Mouse (Mus musculus): Measurements from ENCODE around the gene Alk. TPM values are rescaled to one million over a fixed set of nuclear protein-coding genes. Genes with fewer than 3 reads are reported as not detected.

Alk gene
- polyA plus RNA-seq, 1 experiment from 2014 or later: 0.11 TPM

GRCm38 (mm10) chr17:72120278-72120677 is 484.1 kb downstream of the Alk start:
- no peak overlapping the region for H3K4me2 ChIP-seq (ENCODE audit: low read length)
- ATAC-seq (replicated peaks; ENCODE audit: low FRiP score, low read depth) (no peak), DNase-seq (ENCODE audit: low spot score) (no peak)
- H3K9ac ChIP-seq (ENCODE audit: low read depth, low read length): no peak overlapping the region
- no peaks in the 10 kb centered on the region for H3K36me3 ChIP-seq (ENCODE audit: insufficient read depth, low read length)
- H3K4me1 ChIP-seq (replicated peaks; ENCODE audit: insufficient read depth, low read length): no peaks in the 10 kb centered on the region
- no peak overlapping the region for H3K4me3 ChIP-seq (replicated peaks; ENCODE audit: low read depth, low read length)
- H3K27me3 ChIP-seq (ENCODE audit: insufficient read depth, low read length): no peaks in the 10 kb centered on the region
- H3K27ac ChIP-seq: no peak overlapping the region
- no peaks in the 10 kb centered on the region for H3K9me3 ChIP-seq (replicated peaks; ENCODE audit: low read length)
- no peak for TF ChIP-seq CTCF (IDR thresholded peaks at IDR 0.05; ENCODE audit: low read depth)
- WGBS: 60% methylated on average over 11 of the region's 11 CpGs

DNA sequence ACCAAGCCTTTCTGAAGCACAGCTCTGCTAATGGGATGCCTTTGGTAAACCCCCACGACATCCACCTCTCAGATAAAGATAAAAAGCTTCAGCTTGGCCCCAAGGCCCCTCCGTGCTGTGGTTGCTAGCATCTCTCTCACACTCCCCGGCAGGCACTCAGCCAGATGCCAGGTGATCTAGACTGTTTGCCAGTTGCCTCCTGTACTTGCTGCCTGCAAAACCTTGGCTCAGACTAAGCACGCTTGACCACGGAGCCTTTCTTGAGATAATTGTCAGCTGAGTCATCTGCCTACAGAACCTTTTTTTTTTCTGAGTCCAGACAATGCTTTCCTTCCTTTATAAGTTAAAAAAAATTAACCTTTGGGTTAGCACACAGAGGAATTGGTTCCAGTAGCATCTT is 486.1 kb downstream of the Alk start:
- Histone ChIP-seq H3K4me3 (replicated peaks; ENCODE audit: low read depth, low read length) (no peak overlapping the region), H3K36me3 (ENCODE audit: insufficient read depth, low read length) (no peaks in the 10 kb centered on the region), H3K9ac (ENCODE audit: low read depth, low read length) (no peak overlapping the region), H3K27me3 (ENCODE audit: insufficient read depth, low read length) (no peaks in the 10 kb centered on the region), H3K4me2 (ENCODE audit: low read length) (no peak overlapping the region), H3K9me3 (replicated peaks; ENCODE audit: low read length) (no peaks in the 10 kb centered on the region), H3K27ac (no peak overlapping the region), H3K4me1 (replicated peaks; ENCODE audit: insufficient read depth, low read length) (no peaks in the 10 kb centered on the region)
- DNase-seq (ENCODE audit: low spot score) (no peak), ATAC-seq (replicated peaks; ENCODE audit: low FRiP score, low read depth) (no peak)
- WGBS: 62% methylated on average over 5 of the region's 5 CpGs
- TF ChIP-seq CTCF (IDR thresholded peaks at IDR 0.05; ENCODE audit: low read depth): no peak

DNA sequence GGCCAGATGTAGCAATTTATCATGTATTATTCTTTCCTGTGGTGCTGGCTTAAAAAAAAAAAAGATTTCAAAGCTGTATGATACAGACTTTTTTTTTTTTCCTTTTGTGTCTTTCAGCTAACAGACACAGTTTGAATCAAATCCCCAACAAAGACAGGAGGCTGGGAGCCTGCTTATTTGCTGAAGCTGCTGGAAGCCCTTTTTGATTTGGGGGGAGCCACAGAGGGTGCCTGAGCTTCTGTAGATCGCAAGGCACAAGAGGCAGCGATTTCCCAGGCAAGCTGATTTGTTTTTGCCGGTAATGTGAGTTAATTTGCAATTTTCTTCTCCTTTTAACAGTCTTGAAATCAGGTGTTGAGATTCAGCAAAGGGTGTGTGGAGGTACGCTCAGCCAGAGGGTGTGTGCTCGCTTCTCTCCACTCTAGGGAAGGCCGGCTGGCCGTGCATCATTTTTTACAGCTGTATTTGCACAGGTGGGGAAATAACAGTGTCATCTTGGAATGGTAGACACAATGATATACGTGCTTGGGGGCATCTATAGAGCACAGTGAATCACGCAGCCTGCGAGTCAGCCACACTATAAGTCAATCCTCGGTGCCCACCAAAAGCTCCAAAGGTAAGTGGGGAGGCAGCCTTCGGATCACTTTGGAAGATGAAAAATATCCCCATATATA is 489.0 kb downstream of the Alk start:
- H3K27me3 ChIP-seq (ENCODE audit: insufficient read depth, low read length): no peaks in the 10 kb centered on the region
- DNase-seq (ENCODE audit: low spot score) (no peak), ATAC-seq (replicated peaks; ENCODE audit: low FRiP score, low read depth) (no peak)
- H3K9ac ChIP-seq (ENCODE audit: low read depth, low read length): no peak overlapping the region
- 35% methylated on average over 12 of the region's 12 CpGs for WGBS
- no peaks in the 10 kb centered on the region for H3K4me1 ChIP-seq (replicated peaks; ENCODE audit: insufficient read depth, low read length)
- H3K27ac ChIP-seq: no peak overlapping the region
- no peak overlapping the region for H3K4me3 ChIP-seq (replicated peaks; ENCODE audit: low read depth, low read length)
- no peaks in the 10 kb centered on the region for H3K36me3 ChIP-seq (ENCODE audit: insufficient read depth, low read length)
- H3K9me3 ChIP-seq (replicated peaks; ENCODE audit: low read length): no peaks in the 10 kb centered on the region
- no peak overlapping the region for H3K4me2 ChIP-seq (ENCODE audit: low read length)
- TF ChIP-seq CTCF (IDR thresholded peaks at IDR 0.05; ENCODE audit: low read depth): no peak

- no peak for TF ChIP-seq CTCF (IDR thresholded peaks at IDR 0.05; ENCODE audit: low read depth)
- DNase-seq (ENCODE audit: low spot score) (no peak), ATAC-seq (replicated peaks; ENCODE audit: low FRiP score, low read depth) (no peak)
- no peaks in the 10 kb centered on the region for H3K36me3 ChIP-seq (ENCODE audit: insufficient read depth, low read length)
- no peaks in the 10 kb centered on the region for H3K9me3 ChIP-seq (replicated peaks; ENCODE audit: low read length)
- no peak overlapping the region for H3K27ac ChIP-seq
- H3K4me1 ChIP-seq (replicated peaks; ENCODE audit: insufficient read depth, low read length): no peaks in the 10 kb centered on the region
- H3K4me3 ChIP-seq (replicated peaks; ENCODE audit: low read depth, low read length): no peak overlapping the region
- no peaks in the 10 kb centered on the region for H3K27me3 ChIP-seq (ENCODE audit: insufficient read depth, low read length)
- no peak overlapping the region for H3K4me2 ChIP-seq (ENCODE audit: low read length)
- H3K9ac ChIP-seq (ENCODE audit: low read depth, low read length): no peak overlapping the region
These were observed 492.4 kb downstream of the Alk start for GRCm38 (mm10) chr17:72112004-72112403.

DNA sequence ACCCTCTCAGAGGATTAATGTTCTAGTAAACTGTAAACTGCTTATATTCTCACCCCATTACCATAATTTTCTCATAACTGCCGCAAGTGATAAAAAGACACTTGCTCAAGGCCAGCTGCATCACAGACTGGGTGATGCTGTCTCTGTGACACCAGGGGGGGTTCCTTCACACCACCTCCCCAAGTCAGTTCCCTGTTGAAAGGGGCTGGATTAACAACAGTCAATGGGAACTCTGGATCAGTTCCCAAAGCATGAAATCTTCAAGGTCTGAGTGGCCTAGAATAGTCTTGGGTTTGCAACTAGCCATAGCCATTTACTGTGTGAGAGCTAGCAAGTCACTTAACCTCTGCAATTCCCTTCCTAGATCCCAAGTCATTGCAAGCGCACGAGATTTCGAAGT is 492.9 kb downstream of the Alk start:
- Histone ChIP-seq H3K4me2 (ENCODE audit: low read length) (no peak overlapping the region), H3K27ac (no peak overlapping the region), H3K27me3 (ENCODE audit: insufficient read depth, low read length) (no peaks in the 10 kb centered on the region), H3K9me3 (replicated peaks; ENCODE audit: low read length) (no peaks in the 10 kb centered on the region), H3K4me3 (replicated peaks; ENCODE audit: low read depth, low read length) (no peak overlapping the region), H3K4me1 (replicated peaks; ENCODE audit: insufficient read depth, low read length) (no peaks in the 10 kb centered on the region), H3K9ac (ENCODE audit: low read depth, low read length) (no peak overlapping the region), H3K36me3 (ENCODE audit: insufficient read depth, low read length) (no peaks in the 10 kb centered on the region)
- ATAC-seq (replicated peaks; ENCODE audit: low FRiP score, low read depth): no peak
- WGBS: 83% methylated on average over 4 of the region's 4 CpGs
- no peak for TF ChIP-seq CTCF (IDR thresholded peaks at IDR 0.05; ENCODE audit: low read depth)
- DNase-seq (ENCODE audit: low spot score): no peak

GRCm38 (mm10) chr17:72087261-72087703 is 517.1 kb downstream of the Alk start:
- no peak for DNase-seq (ENCODE audit: low spot score)
- Histone ChIP-seq H3K4me2 (ENCODE audit: low read length) (no peak overlapping the region), H3K27ac (no peak overlapping the region), H3K36me3 (ENCODE audit: insufficient read depth, low read length) (no peaks in the 10 kb centered on the region), H3K4me3 (replicated peaks; ENCODE audit: low read depth, low read length) (no peak overlapping the region), H3K4me1 (replicated peaks; ENCODE audit: insufficient read depth, low read length) (no peaks in the 10 kb centered on the region), H3K27me3 (ENCODE audit: insufficient read depth, low read length) (no peaks in the 10 kb centered on the region), H3K9me3 (replicated peaks; ENCODE audit: low read length) (no peaks in the 10 kb centered on the region), H3K9ac (ENCODE audit: low read depth, low read length) (no peak overlapping the region)
- WGBS: 52% methylated on average over 12 of the region's 12 CpGs
- ATAC-seq (replicated peaks; ENCODE audit: low FRiP score, low read depth): no peak
- TF ChIP-seq CTCF (IDR thresholded peaks at IDR 0.05; ENCODE audit: low read depth): no peak

DNA sequence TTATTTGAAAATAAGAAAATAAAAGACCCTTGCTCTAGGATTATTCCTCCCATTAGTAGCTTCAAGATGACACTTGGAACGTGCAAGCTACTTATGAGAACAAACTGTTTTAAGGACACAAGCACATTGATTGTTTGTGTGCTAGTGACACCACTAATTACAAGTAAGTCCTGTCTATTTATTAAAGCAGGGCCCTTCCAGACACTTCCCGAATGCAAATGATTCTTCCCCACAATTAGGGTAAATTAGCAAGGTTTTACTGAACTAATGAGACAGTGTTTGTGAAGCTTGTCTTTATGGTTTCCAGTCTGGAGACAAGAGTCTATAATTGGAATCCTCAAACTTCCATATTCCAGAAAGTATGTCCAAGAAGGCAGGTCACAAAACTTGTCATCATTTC is 523.0 kb downstream of the Alk start:
- no peak for TF ChIP-seq CTCF (IDR thresholded peaks at IDR 0.05; ENCODE audit: low read depth)
- no peaks in the 10 kb centered on the region for H3K4me1 ChIP-seq (replicated peaks; ENCODE audit: insufficient read depth, low read length)
- 74% methylated on average over 2 of the region's 2 CpGs for WGBS

More for the DNA sequence above, 523.0 kb downstream of the Alk start:
- no peaks in the 10 kb centered on the region for H3K36me3 ChIP-seq (ENCODE audit: insufficient read depth, low read length)
- ATAC-seq (replicated peaks; ENCODE audit: low FRiP score, low read depth) (no peak), DNase-seq (ENCODE audit: low spot score) (no peak)
- no peak overlapping the region for H3K4me3 ChIP-seq (replicated peaks; ENCODE audit: low read depth, low read length)
- no peak overlapping the region for H3K27ac ChIP-seq
- no peaks in the 10 kb centered on the region for H3K27me3 ChIP-seq (ENCODE audit: insufficient read depth, low read length)
- no peak overlapping the region for H3K9ac ChIP-seq (ENCODE audit: low read depth, low read length)
- H3K9me3 ChIP-seq (replicated peaks; ENCODE audit: low read length): no peaks in the 10 kb centered on the region
- no peak overlapping the region for H3K4me2 ChIP-seq (ENCODE audit: low read length)

All from kidney, postnatal 0 days (tissue).